Mouse (Mus musculus): ENCODE data around the gene Ftl1.

DNA sequence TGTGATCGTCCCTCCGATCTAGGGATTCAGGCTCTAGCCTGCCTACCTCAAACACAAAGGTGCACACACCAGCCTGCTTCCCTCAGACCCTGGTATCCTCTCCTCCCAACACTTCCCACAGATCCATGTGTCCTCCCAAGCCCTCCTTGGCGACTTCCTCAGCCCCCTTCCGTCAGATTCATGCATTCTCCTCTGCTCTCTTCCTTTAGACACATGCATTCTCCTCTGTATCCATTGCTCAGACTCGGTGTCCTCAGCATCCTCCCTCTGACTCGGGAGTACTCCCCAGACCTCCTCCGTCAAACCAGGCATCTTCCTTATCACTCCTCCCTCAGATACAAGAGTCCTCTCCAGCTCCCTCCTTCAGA lies 25.9 kb downstream of the Ftl1 start:
- TF ChIP-seq CTCF (IDR thresholded peaks at IDR 0.05; ENCODE audit: low read depth) = no peak
- no peak for TF ChIP-seq EP300 (IDR thresholded peaks at IDR 0.05; ENCODE audit: low read depth)
